Mouse (Mus musculus): ENCODE measurements around the gene Tet3. TPM values are rescaled to one million over a fixed set of nuclear protein-coding genes. Genes with fewer than 3 reads are reported as not detected.

Gene Tet3
- total and polyA plus RNA-seq, 2 experiments from 2014 or later: 30.8 to 41.9 TPM

GRCm38 (mm10) chr6:83435174-83435573 lies 23.7 kb downstream of the Tet3 start:
- DNase-seq (ENCODE audit: low spot score) (peak; percentile 40), ATAC-seq (no peak)
- no peaks in the 10 kb centered on the region for H3K9me3 ChIP-seq (ENCODE audit: low read length)
- 25% methylated on average over 5 of the region's 5 CpGs for WGBS
- peaks cover 26% of the 10 kb centered on the region for H3K4me1 ChIP-seq (ENCODE audit: insufficient read depth, low read length)
- H3K36me3 ChIP-seq (ENCODE audit: insufficient read depth, low read length): no peaks in the 10 kb centered on the region
- H3K9ac ChIP-seq (replicated peaks; ENCODE audit: low read length): no peak overlapping the region
- H3K4me2 ChIP-seq (ENCODE audit: low read depth, low read length): no peak overlapping the region
- H3K4me3 ChIP-seq (ENCODE audit: low read length): no peak overlapping the region
- H3K27ac ChIP-seq: peak overlapping the region; percentile 45; the same call in 1 of the 2 replicates
- H3K27me3 ChIP-seq (ENCODE audit: insufficient read depth, low read length): no peaks in the 10 kb centered on the region
- no peak for TF ChIP-seq CTCF (IDR thresholded peaks at IDR 0.05; ENCODE audit: low read depth)

GRCm38 (mm10) chr6:83433546-83433945 lies 25.3 kb downstream of the Tet3 start:
- no peak for TF ChIP-seq CTCF (IDR thresholded peaks at IDR 0.05; ENCODE audit: low read depth)
- no peaks in the 10 kb centered on the region for H3K27me3 ChIP-seq (ENCODE audit: insufficient read depth, low read length)
- DNase-seq (ENCODE audit: low spot score): no peak
- H3K9me3 ChIP-seq (ENCODE audit: low read length): no peaks in the 10 kb centered on the region
- no peak overlapping the region for H3K4me2 ChIP-seq (ENCODE audit: low read depth, low read length)
- peak overlapping the region; percentile 11; the same call in 1 of the 2 replicates for H3K27ac ChIP-seq
- H3K36me3 ChIP-seq (ENCODE audit: insufficient read depth, low read length): no peaks in the 10 kb centered on the region
- no peak overlapping the region for H3K9ac ChIP-seq (replicated peaks; ENCODE audit: low read length)
- 65% methylated on average over 4 of the region's 4 CpGs for WGBS
- H3K4me1 ChIP-seq (ENCODE audit: insufficient read depth, low read length): peaks cover 10% of the 10 kb centered on the region; the same call in 1 of the 2 replicates
- no peak for ATAC-seq
- H3K4me3 ChIP-seq (ENCODE audit: low read length): no peak overlapping the region

GRCm38 (mm10) chr6:83432966-83433365 lies 25.9 kb downstream of the Tet3 start:
- Histone ChIP-seq H3K27ac (no peak overlapping the region), H3K4me1 (ENCODE audit: insufficient read depth, low read length) (peaks cover 7% of the 10 kb centered on the region; the same call in 1 of the 2 replicates), H3K9ac (replicated peaks; ENCODE audit: low read length) (no peak overlapping the region), H3K27me3 (ENCODE audit: insufficient read depth, low read length) (no peaks in the 10 kb centered on the region), H3K36me3 (ENCODE audit: insufficient read depth, low read length) (no peaks in the 10 kb centered on the region), H3K4me2 (ENCODE audit: low read depth, low read length) (no peak overlapping the region), H3K4me3 (ENCODE audit: low read length) (no peak overlapping the region), H3K9me3 (ENCODE audit: low read length) (no peaks in the 10 kb centered on the region)
- no peak for TF ChIP-seq CTCF (IDR thresholded peaks at IDR 0.05; ENCODE audit: low read depth)
- DNase-seq (ENCODE audit: low spot score) (no peak), ATAC-seq (no peak)
- 76% methylated on average over 7 of the region's 7 CpGs for WGBS

- H3K4me2 ChIP-seq (ENCODE audit: low read depth, low read length): no peak overlapping the region
- peak; percentile 75 for ATAC-seq
- H3K9ac ChIP-seq (replicated peaks; ENCODE audit: low read length): no peak overlapping the region
- no peaks in the 10 kb centered on the region for H3K36me3 ChIP-seq (ENCODE audit: insufficient read depth, low read length)
- peak; percentile 73 for DNase-seq (ENCODE audit: low spot score)
- H3K4me1 ChIP-seq (ENCODE audit: insufficient read depth, low read length): peaks cover 2% of the 10 kb centered on the region; the same call in 1 of the 2 replicates
- H3K4me3 ChIP-seq (ENCODE audit: low read length): no peak overlapping the region
- H3K27ac ChIP-seq: peak overlapping the region; percentile 57
- TF ChIP-seq CTCF (IDR thresholded peaks at IDR 0.05; ENCODE audit: low read depth): no peak
- H3K9me3 ChIP-seq (ENCODE audit: low read length): no peaks in the 10 kb centered on the region
- H3K27me3 ChIP-seq (ENCODE audit: insufficient read depth, low read length): no peaks in the 10 kb centered on the region
- 22% methylated on average over 5 of the region's 5 CpGs for WGBS
Observed at GRCm38 (mm10) chr6:83427968-83428731, 30.7 kb downstream of the Tet3 start.

GRCm38 (mm10) chr6:83427512-83427911 lies 31.4 kb downstream of the Tet3 start:
- Histone ChIP-seq H3K36me3 (ENCODE audit: insufficient read depth, low read length) (no peaks in the 10 kb centered on the region), H3K27me3 (ENCODE audit: insufficient read depth, low read length) (no peaks in the 10 kb centered on the region), H3K4me1 (ENCODE audit: insufficient read depth, low read length) (peaks cover 2% of the 10 kb centered on the region; the same call in 1 of the 2 replicates), H3K27ac (peak overlapping the region; percentile 49), H3K4me3 (ENCODE audit: low read length) (no peak overlapping the region), H3K4me2 (ENCODE audit: low read depth, low read length) (no peak overlapping the region), H3K9ac (replicated peaks; ENCODE audit: low read length) (no peak overlapping the region), H3K9me3 (ENCODE audit: low read length) (no peaks in the 10 kb centered on the region)
- WGBS: 30% methylated on average over 6 of the region's 6 CpGs
- no peak for TF ChIP-seq CTCF (IDR thresholded peaks at IDR 0.05; ENCODE audit: low read depth)
- ATAC-seq: 0 out of 2 replicates have a peak, but pooled peaks have one; percentile 27
- DNase-seq (ENCODE audit: low spot score): no peak

GRCm38 (mm10) chr6:83426576-83426975 lies 32.3 kb downstream of the Tet3 start:
- TF ChIP-seq CTCF (IDR thresholded peaks at IDR 0.05; ENCODE audit: low read depth): no peak
- H3K27ac ChIP-seq: 0 out of 2 replicates have a peak overlapping the region, but pooled peaks have one; percentile 2
- no peak overlapping the region for H3K4me3 ChIP-seq (ENCODE audit: low read length)
- WGBS: 78% methylated on average over 3 of the region's 3 CpGs
- no peaks in the 10 kb centered on the region for H3K27me3 ChIP-seq (ENCODE audit: insufficient read depth, low read length)
- no peak overlapping the region for H3K4me2 ChIP-seq (ENCODE audit: low read depth, low read length)
- no peak for DNase-seq (ENCODE audit: low spot score)
- no peak for ATAC-seq
- peaks cover 10% of the 10 kb centered on the region; the same call in 1 of the 2 replicates for H3K4me1 ChIP-seq (ENCODE audit: insufficient read depth, low read length)
- no peaks in the 10 kb centered on the region for H3K36me3 ChIP-seq (ENCODE audit: insufficient read depth, low read length)
- no peaks in the 10 kb centered on the region for H3K9me3 ChIP-seq (ENCODE audit: low read length)
- H3K9ac ChIP-seq (replicated peaks; ENCODE audit: low read length): no peak overlapping the region

GRCm38 (mm10) chr6:83424053-83424404 lies 34.9 kb downstream of the Tet3 start:
- TF ChIP-seq CTCF (IDR thresholded peaks at IDR 0.05; ENCODE audit: low read depth): no peak
- Histone ChIP-seq H3K27me3 (ENCODE audit: insufficient read depth, low read length) (no peaks in the 10 kb centered on the region), H3K27ac (no peak overlapping the region), H3K4me2 (ENCODE audit: low read depth, low read length) (no peak overlapping the region), H3K9me3 (ENCODE audit: low read length) (no peaks in the 10 kb centered on the region), H3K4me1 (ENCODE audit: insufficient read depth, low read length) (peaks cover 12% of the 10 kb centered on the region; the same call in 1 of the 2 replicates), H3K9ac (replicated peaks; ENCODE audit: low read length) (no peak overlapping the region), H3K36me3 (ENCODE audit: insufficient read depth, low read length) (no peaks in the 10 kb centered on the region), H3K4me3 (ENCODE audit: low read length) (no peak overlapping the region)
- 79% methylated on average over 4 of the region's 4 CpGs for WGBS
- ATAC-seq (no peak), DNase-seq (ENCODE audit: low spot score) (no peak)
